Mouse (Mus musculus) bone marrow macrophage, adult 2 months (primary cell): Measurements from ENCODE around the gene Tekt5.

Experiments used
- CTCF ChIP-seq: IDR thresholded peaks from 2 replicates; pipeline ENCODE4 v1.5.1; 2012; ENCODE audit warnings: low read depth, mild to moderate bottlenecking, low read length, moderate library complexity
- POLR2A ChIP-seq: IDR thresholded peaks from 2 replicates; pipeline ENCODE4 v1.6.1; 2012; ENCODE audit warnings: mild to moderate bottlenecking, low read depth, low read length, borderline replicate concordance

DNA sequence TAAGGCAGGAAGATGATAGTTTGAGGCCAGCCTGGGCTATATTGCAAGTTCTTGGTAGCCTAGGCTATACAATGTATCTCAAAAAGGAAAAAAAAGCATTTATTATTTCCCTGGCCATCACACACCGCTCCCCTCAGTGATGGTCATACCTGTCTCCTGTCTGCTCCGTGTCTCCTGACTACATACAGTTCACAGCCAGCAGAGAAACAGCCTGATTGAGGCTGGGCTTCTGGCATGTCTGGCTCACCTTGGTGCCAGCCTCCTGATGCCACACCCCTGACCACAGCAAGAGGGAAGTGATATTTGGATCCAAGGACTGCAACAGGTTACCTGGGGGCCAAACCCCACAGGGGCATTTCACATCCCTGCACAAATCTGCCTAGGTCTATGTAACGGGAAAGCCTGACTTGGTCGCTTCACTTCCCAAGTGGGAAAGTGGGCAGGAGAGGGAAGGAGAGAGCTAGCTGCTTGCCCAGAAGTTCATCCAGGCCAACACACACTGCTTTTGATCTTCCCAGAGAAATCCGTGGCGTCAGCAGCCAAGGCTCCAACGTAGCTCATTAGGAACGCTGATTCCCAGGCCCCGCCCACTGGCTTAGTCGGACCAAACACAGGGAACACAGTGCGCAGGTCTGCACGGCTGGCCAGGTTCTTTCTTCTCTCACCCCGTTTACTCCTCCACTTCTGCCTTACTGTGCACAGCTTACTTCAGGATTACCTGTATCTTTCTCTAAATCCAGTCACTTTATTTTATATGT lies 20.9 kb downstream of the Tekt5 start:
- TF ChIP-seq POLR2A: no peak
- TF ChIP-seq CTCF: no peak
